In genomic region chr19:47900012-47900411, GRCm38 (mm10) we compare ENCODE assay signal across 12 mouse cellular contexts. TPM values are rescaled to one million over a fixed set of nuclear protein-coding genes. Genes with fewer than 3 reads are reported as not detected.
DNase-seq lines count a peak whose midpoint lies in the region; ATAC-seq and TF ChIP-seq lines count a peak whose summit lies in the region.
"Had no signal": no experiment of that assay in that cellular context is flagged by ENCODE, and none has a peak within 500 bp of the region (broad histone marks: within the 10 kb centered on the region; RNA-seq: fewer than 3 reads in every experiment).

No protein-coding gene starts in this region.

- ATAC-seq in liver, embryonic 11.5 days (replicated peaks; ENCODE audit: low FRiP score), result no peak; the same call in 1 of the 2 replicates
- ATAC-seq in liver, embryonic 13.5 days (ENCODE audit: low read depth), result no peak
- ATAC-seq: Patski had no signal

- H3K4me2 ChIP-seq in liver, embryonic 11.5 days, result no peak overlapping the region
- no peak overlapping the region for H3K4me2 ChIP-seq in CH12.LX (ENCODE audit: insufficient read depth, low read depth, poor library complexity, severe bottlenecking)
- no peak overlapping the region for H3K4me2 ChIP-seq in liver, embryonic 13.5 days

- no peaks in the 10 kb centered on the region for H3K27me3 ChIP-seq in liver, embryonic 11.5 days (replicated peaks; ENCODE audit: control insufficient read depth, insufficient read depth, low read length)
- H3K27me3 ChIP-seq in CH12.LX (replicated peaks), result no peaks in the 10 kb centered on the region
- H3K27me3 ChIP-seq in liver, embryonic 13.5 days, result no peaks in the 10 kb centered on the region
- H3K27me3 ChIP-seq: Patski had no signal

- no peaks in the 10 kb centered on the region for H3K9me3 ChIP-seq in liver, embryonic 11.5 days (ENCODE audit: control insufficient read depth, low read length)
- H3K9me3 ChIP-seq in CH12.LX (replicated peaks; ENCODE audit: low read length), result no peaks in the 10 kb centered on the region
- H3K9me3 ChIP-seq in liver, embryonic 13.5 days (replicated peaks), result no peaks in the 10 kb centered on the region
- H3K9me3 ChIP-seq: hindbrain, embryonic 10.5 days had no signal

- dilution Hi-C loops in CH12.LX (cut with MboI; ENCODE audit: extremely low pct_ligation_motif_present, extremely low pct_unique_long_range_greater_than_20kb, low sequenced_read_pairs), result no loop called here

- in situ Hi-C loops in CH12.LX (cut with MboI; ENCODE audit: low pct_ligation_motif_present, low pct_unique_long_range_greater_than_20kb, low sequenced_read_pairs), result no loop called here

- no peak overlapping the region for H3K9ac ChIP-seq in liver, embryonic 11.5 days (ENCODE audit: low read depth, low read length)
- H3K9ac ChIP-seq in CH12.LX (ENCODE audit: insufficient read depth, low read depth), result no peak overlapping the region
- no peak overlapping the region for H3K9ac ChIP-seq in liver, embryonic 13.5 days

- H3K4me3 ChIP-seq in liver, embryonic 11.5 days (ENCODE audit: low read depth, low read length), result no peak overlapping the region
- no peak overlapping the region for H3K4me3 ChIP-seq in CH12.LX (replicated peaks in 1 of 3; ENCODE audit: low read depth in 2 of 3, low read length in 2 of 3, poor library complexity in 1 of 3)
- H3K4me3 ChIP-seq in liver, embryonic 13.5 days (replicated peaks), result no peak overlapping the region
- H3K4me3 ChIP-seq: hindbrain, embryonic 10.5 days had no signal

- H3K4me1 ChIP-seq in liver, embryonic 11.5 days (replicated peaks; ENCODE audit: control insufficient read depth, insufficient read depth, low read length), result peaks cover 18% of the 10 kb centered on the region
- H3K4me1 ChIP-seq in CH12.LX (ENCODE audit: control insufficient read depth in 1 of 2, insufficient read depth in 2 of 2), result peaks cover 0 to 8% of the 10 kb centered on the region in 2 experiments; a peak in 2 of 4 replicates
- H3K4me1 ChIP-seq in liver, embryonic 13.5 days (replicated peaks), result peaks cover 65% of the 10 kb centered on the region

- 61% methylated on average over 6 of the region's 6 CpGs for WGBS in liver, embryonic 11.5 days
- 45% methylated on average over 6 of the region's 6 CpGs for WGBS in liver, embryonic 13.5 days (ENCODE audit: insufficient replicate concordance)

- no peak for TF ChIP-seq POLR2A in CH12.LX (IDR thresholded peaks at IDR 0.05; ENCODE audit: low read depth, low read length)

- no peaks in the 10 kb centered on the region for H3K79me2 ChIP-seq in CH12.LX (replicated peaks; ENCODE audit: control insufficient read depth, extremely low read depth, insufficient read depth, poor library complexity, severe bottlenecking)

- no peak overlapping the region for H3K27ac ChIP-seq in liver, embryonic 11.5 days (ENCODE audit: low read depth, low read length)
- no peak overlapping the region for H3K27ac ChIP-seq in CH12.LX (ENCODE audit: insufficient read depth, low read depth)
- no peak overlapping the region for H3K27ac ChIP-seq in liver, embryonic 13.5 days
- H3K27ac ChIP-seq: hindbrain, embryonic 10.5 days had no signal

- peaks cover 16% of the 10 kb centered on the region; the same call in 1 of the 2 replicates for H3K36me3 ChIP-seq in liver, embryonic 11.5 days (ENCODE audit: control insufficient read depth, insufficient read depth, low read length)
- peaks cover 36 to 94% of the 10 kb centered on the region in 2 experiments for H3K36me3 ChIP-seq in CH12.LX (replicated peaks in 1 of 2; ENCODE audit: control insufficient read depth in 1 of 2, insufficient read depth in 1 of 2, low read length in 1 of 2)
- peaks cover 31% of the 10 kb centered on the region for H3K36me3 ChIP-seq in liver, embryonic 13.5 days

- TF ChIP-seq RAD21 in CH12.LX (IDR thresholded peaks at IDR 0.05; ENCODE audit: low read depth, low read length), result no peak; the same call in none of the 2 replicates

- TF ChIP-seq CTCF in CH12.LX (conservative IDR thresholded peaks at IDR 0.05 in 1 of 2, IDR thresholded peaks at IDR 0.05 in 1 of 2; ENCODE audit: low read depth in 2 of 2, low read length in 2 of 2), result peak; percentile 19 to 38

- DNase-seq in liver, result peak; percentile 62
- DNase-seq in liver, embryonic 11.5 days (ENCODE audit: low spot score), result no peak
- DNase-seq in CH12.LX (ENCODE audit: extremely low read depth), result no peak
- DNase-seq in ES-CJ7 (ENCODE audit: low read depth, low spot score), result peak; percentile 31
- peak; percentile 35 for DNase-seq in liver, embryonic 13.5 days
- DNase-seq in ovary, postnatal 14 days (ENCODE audit: low spot score), result no peak
- no peak for DNase-seq in adrenal gland, postnatal 36 days
- DNase-seq: cerebellum, adult 2 months had no signal

- no peak for TF ChIP-seq EP300 in CH12.LX (IDR thresholded peaks at IDR 0.05; ENCODE audit: low read length)

TF ChIP-seq in CH12.LX, 34 proteins besides CTCF, POLR2A, EP300 and RAD21:
- TF ChIP-seq SMC3 (IDR thresholded peaks at IDR 0.05; ENCODE audit: low read depth, low read length), result no peak; the same call in 1 of the 2 replicates
- TF ChIP-seq RCOR1 (conservative IDR thresholded peaks at IDR 0.05; ENCODE audit: low read depth, low read length), result no peak
- no peak for TF ChIP-seq TCF12 (IDR thresholded peaks at IDR 0.05; ENCODE audit: low read depth, low read length)
- no peak for TF ChIP-seq MAFK (IDR thresholded peaks at IDR 0.05; ENCODE audit: insufficient replicate concordance, low read length)
- TF ChIP-seq BHLHE40 (IDR thresholded peaks at IDR 0.05; ENCODE audit: low read depth, low read length), result no peak
- TF ChIP-seq SIN3A (IDR thresholded peaks at IDR 0.05; ENCODE audit: low read length), result no peak
- no peak for TF ChIP-seq MXI1 (IDR thresholded peaks at IDR 0.05; ENCODE audit: low read depth, low read length)
- TF ChIP-seq HCFC1 (IDR thresholded peaks at IDR 0.05; ENCODE audit: low read depth, low read length), result no peak
- no peak for TF ChIP-seq ETS1 (conservative IDR thresholded peaks at IDR 0.05; ENCODE audit: low read depth, low read length)
- no peak for TF ChIP-seq POLR2AphosphoS2 (IDR thresholded peaks at IDR 0.05; ENCODE audit: low read depth, low read length)
- TF ChIP-seq CHD2 (IDR thresholded peaks at IDR 0.05; ENCODE audit: low read length), result no peak
- TF ChIP-seq USF1 (IDR thresholded peaks at IDR 0.05; ENCODE audit: low read depth, low read length), result no peak
- TF ChIP-seq IRF4 (IDR thresholded peaks at IDR 0.05; ENCODE audit: low read depth, low read length), result no peak

RNA-seq across cellular contexts. Expression of gene Cfap43, which starts 19.1 kb away (rescaled TPM):
- polyA plus RNA-seq in liver, embryonic 11.5 days (2014; fragmentation: Nextera tagmentation; extraction: Ambion mirVana), result 0.04 TPM in 1 of 2 replicates, not detected in the other
- 2.9 and 3.2 TPM in 2 replicates for total RNA-seq in CH12.LX (2012; rRNA removed)
- total RNA-seq in CH12.LX (2014; rRNA removed), result 11.7 and 15.2 TPM in 2 replicates
- 12.7 and 15.5 TPM in 2 replicates for polyA plus RNA-seq in CH12.LX (2012; ENCODE audit: insufficient read length, low read depth)
- polyA plus RNA-seq in liver, embryonic 13.5 days (2015; fragmentation: Nextera tagmentation; extraction: Ambion mirVana), result 0.03 TPM in 1 of 2 replicates, not detected in the other
- not detected for total RNA-seq in adrenal gland, postnatal 36 days (2021)

RNA-seq across cellular contexts. Expression of gene Itprip, which starts 19.1 kb away (rescaled TPM):
- 9.2 and 9.8 TPM in 2 replicates for polyA plus RNA-seq in liver, embryonic 11.5 days (2014; fragmentation: Nextera tagmentation; extraction: Ambion mirVana)
- 9.5 and 9.6 TPM in 2 replicates for total RNA-seq in CH12.LX (2012; rRNA removed)
- 10.9 and 11.8 TPM in 2 replicates for total RNA-seq in CH12.LX (2014; rRNA removed)
- polyA plus RNA-seq in CH12.LX (2012; ENCODE audit: insufficient read length, low read depth), result 8.7 and 9.9 TPM in 2 replicates
- polyA plus RNA-seq in liver, embryonic 13.5 days (2015; fragmentation: Nextera tagmentation; extraction: Ambion mirVana), result 3.8 and 3.9 TPM in 2 replicates
- total RNA-seq in adrenal gland, postnatal 36 days (2021), result 10 to 100 TPM; 17.9 to 25.1 TPM

RNA-seq across cellular contexts. Expression of gene Gsto2, which starts 34.7 kb away (rescaled TPM):
- polyA plus RNA-seq in liver, embryonic 11.5 days (2014; fragmentation: Nextera tagmentation; extraction: Ambion mirVana), result 0.55 and 0.67 TPM in 2 replicates
- total RNA-seq in CH12.LX (2012; rRNA removed) (0.38 and 1.4 TPM in 2 replicates), CH12.LX (2014; rRNA removed) (0.86 and 1.3 TPM in 2 replicates)
- 0.49 and 0.76 TPM in 2 replicates for polyA plus RNA-seq in CH12.LX (2012; ENCODE audit: insufficient read length, low read depth)
- polyA plus RNA-seq in liver, embryonic 13.5 days (2015; fragmentation: Nextera tagmentation; extraction: Ambion mirVana), result 0.16 and 0.22 TPM in 2 replicates
- total RNA-seq in adrenal gland, postnatal 36 days (2021), result 1 to 10 TPM; 1.7 to 2.6 TPM
- total RNA-seq: monocyte, adult 5-6 weeks had no signal

RNA-seq across cellular contexts. Expression of gene Cfap58, which starts 37.5 kb away (rescaled TPM):
- 0.04 TPM in 1 of 2 replicates, not detected in the other for polyA plus RNA-seq in liver, embryonic 11.5 days (2014; fragmentation: Nextera tagmentation; extraction: Ambion mirVana)
- total RNA-seq in CH12.LX (2012; rRNA removed) (0.17 TPM in 1 of 2 replicates, not detected in the other), CH12.LX (2014; rRNA removed) (0.13 and 0.15 TPM in 2 replicates)
- polyA plus RNA-seq in CH12.LX (2012; ENCODE audit: insufficient read length, low read depth), result 0.27 and 0.33 TPM in 2 replicates
- polyA plus RNA-seq in liver, embryonic 13.5 days (2015; fragmentation: Nextera tagmentation; extraction: Ambion mirVana), result not detected in 2 replicates
- total RNA-seq in adrenal gland, postnatal 36 days (2021), result under 1 TPM in 1 of 2 experiments, not detected in 1; 0.13 TPM
- total RNA-seq: monocyte, adult 5-6 weeks had no signal
- polyA plus RNA-seq: kidney, embryonic 14.5 days; Patski had no signal

RNA-seq across cellular contexts. Expression of gene Gsto1, which starts 45.2 kb away (rescaled TPM):
- polyA plus RNA-seq in liver, embryonic 11.5 days (2014; fragmentation: Nextera tagmentation; extraction: Ambion mirVana), result 183 and 195 TPM in 2 replicates
- total RNA-seq in CH12.LX (2012; rRNA removed), result 80.0 and 86.5 TPM in 2 replicates
- total RNA-seq in CH12.LX (2014; rRNA removed), result 106 and 111 TPM in 2 replicates
- 111 and 113 TPM in 2 replicates for polyA plus RNA-seq in CH12.LX (2012; ENCODE audit: insufficient read length, low read depth)
- 117 and 139 TPM in 2 replicates for polyA plus RNA-seq in liver, embryonic 13.5 days (2015; fragmentation: Nextera tagmentation; extraction: Ambion mirVana)
- total RNA-seq in adrenal gland, postnatal 36 days (2021), result 100 to 1,000 TPM in 1 of 2 experiments, 10 to 100 TPM in 1; 92.1 to 145 TPM

Comparison
In these comparisons a context has a peak if more than half of its experiments do, and no peak if none do; other contexts are left out.
1. DNase-seq: peak in liver (single experiment), ES-CJ7 (single experiment) and liver, embryonic 13.5 days (single experiment); none in liver, embryonic 11.5 days (single experiment), CH12.LX (single experiment), ovary, postnatal 14 days (single experiment) and adrenal gland, postnatal 36 days (0 of 2).
2. RNA of gene Cfap43, which starts 19.1 kb away (polyA plus RNA-seq): 12.7 to 15.5 TPM in CH12.LX; 0.04 TPM in liver, embryonic 11.5 days and 0.03 TPM in liver, embryonic 13.5 days; every median in the first group is over 10 times any median in the second.